Mouse (Mus musculus) layer of hippocampus, postnatal 14 days (tissue): ENCODE measurements at regions not wholly inside any gene's neighbourhood (a gene's known extent, or its start where the extent isn't known, plus 50 kb on each side); places are given as distances from the start of the nearest gene placed in this dataset.

Source experiments
- DNase-seq, 2 experiments: peaks; one replicate each; pipeline ENCODE4 v3.0.0; 2021 to 2022; ENCODE audit warnings: low spot score in 2 of 2, mixed read lengths in 1 of 2

GRCm38 (mm10) chr16:28105866-28106265 lies 647.0 kb downstream of the Fgf12 start:
- no peak for DNase-seq

DNA sequence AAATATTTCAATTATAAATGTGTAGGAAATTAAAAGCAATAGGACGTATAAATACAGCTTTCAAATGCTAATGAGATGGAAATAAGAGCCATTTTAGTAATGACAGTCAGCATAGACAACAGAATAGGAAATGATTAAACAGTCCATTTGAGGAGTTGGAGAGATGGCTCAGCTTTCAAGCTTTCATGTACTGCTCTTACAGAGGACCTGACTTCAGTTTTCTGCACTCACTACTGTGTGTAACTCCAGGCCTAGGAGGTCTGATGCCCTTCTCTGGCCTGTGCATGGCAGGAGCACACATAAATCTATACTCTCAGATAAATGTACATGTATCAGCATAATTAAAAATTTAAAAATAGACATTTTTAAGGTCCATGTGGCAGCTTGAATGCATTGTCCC lies 643.1 kb downstream of the Fgf12 start:
- DNase-seq: no peak
